Mouse (Mus musculus): ENCODE measurements around the gene Rdh1. TPM values are rescaled to one million over a fixed set of nuclear protein-coding genes. Genes with fewer than 3 reads are reported as not detected.

Gene Rdh1
- under 1 TPM; 0.05 to 0.08 TPM for total RNA-seq (2021)
- long read RNA-seq, experiment 1, result 0 reads
- long read RNA-seq, experiment 2, result 0 reads

DNA sequence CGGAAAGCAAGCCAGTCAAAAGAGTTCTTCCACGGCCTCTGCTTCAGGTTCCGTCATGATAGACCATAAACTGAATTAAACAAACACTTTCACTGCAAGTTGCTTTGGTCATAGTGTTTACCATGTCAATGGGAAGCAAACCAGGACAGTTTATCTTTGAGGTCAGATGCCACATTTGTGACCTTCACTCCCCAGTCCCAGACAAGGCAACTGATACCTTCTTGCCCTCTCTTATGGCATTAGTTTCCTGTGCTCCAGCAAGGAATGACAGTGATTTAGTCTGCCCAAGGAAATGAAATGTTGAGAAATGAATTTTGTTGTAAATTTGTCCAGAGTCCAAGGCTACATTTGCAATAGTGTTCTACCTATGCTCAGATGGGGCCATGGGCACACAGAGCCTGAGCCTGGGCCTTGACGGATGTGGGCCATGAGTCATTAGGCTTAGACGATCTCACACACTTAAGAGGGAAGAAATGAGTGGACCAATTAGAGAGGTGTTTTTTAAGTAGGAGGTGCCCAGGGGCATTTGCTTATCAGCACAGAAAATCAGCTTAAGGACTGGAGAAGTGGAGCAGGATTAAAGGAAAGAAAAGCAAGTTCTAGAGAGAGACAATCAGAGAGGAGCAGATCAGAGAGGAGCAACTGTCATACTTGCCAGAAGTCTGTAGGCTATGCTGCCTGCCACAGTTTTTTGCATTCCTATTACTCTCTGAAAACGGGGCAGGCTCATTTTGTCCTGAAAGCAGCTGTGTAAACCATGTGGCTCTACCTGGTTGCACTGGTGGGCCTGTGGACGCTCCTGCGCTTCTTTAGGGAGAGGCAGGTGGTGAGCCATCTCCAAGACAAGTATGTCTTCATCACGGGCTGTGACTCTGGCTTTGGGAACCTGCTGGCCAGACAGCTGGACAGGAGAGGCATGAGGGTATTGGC lies at the start of gene Rdh1, which contains the start of gene Rdh16f1:
Gene Rdh1, plus strand, starts transcription at position 541 of the 930 bp plus-strand sequence.
Gene Rdh16f1, plus strand, starts transcription at position 607 of the 930 bp plus-strand sequence.
- DNase-seq, result no peak

DNA sequence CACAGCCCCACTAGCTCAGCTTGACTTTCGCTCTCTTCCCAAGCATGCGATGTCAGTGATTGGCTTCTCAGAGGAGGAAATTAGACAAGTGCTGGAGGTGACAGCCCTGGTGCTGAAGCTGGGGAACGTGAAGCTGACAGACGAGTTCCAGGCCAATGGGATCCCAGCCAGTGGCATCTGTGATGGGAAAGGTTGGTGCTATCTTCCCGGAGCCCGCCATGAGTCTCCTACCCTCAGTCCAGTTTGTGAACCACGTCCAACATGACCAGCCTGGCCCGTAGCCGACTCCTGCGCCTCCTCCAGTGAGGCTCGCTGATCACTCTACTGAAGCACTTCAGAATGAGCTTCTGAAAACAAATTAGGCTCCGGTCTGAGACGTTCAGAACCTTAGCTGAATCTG lies 49.2 kb upstream of the Rdh1 start:
- DNase-seq, result no peak

- DNase-seq, result no peak
Observed at GRCm38 (mm10) chr10:127712736-127713135, 46.8 kb upstream of the Rdh1 start.

GRCm38 (mm10) chr10:127721671-127722418 lies 37.7 kb upstream of the Rdh1 start:
- no peak for DNase-seq

DNA sequence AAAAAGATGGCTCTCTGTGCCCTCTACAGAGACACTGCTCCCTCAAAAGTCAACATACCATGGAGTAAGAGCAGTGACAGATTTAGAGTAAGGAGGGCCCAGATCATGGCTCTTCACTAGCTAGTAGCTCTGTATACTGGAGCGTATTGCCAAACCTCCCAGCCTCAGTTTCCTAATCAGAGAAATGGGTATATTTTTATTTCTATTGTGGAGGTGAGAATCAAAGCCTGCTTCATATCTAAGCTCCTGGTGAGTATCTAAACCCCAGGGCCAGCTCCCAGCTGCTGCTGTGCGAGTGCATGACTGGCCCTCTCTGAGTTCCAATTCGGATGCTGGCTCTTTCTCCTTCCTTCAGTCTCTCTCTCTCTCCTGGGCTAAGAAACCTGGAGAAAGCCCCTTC lies 35.3 kb upstream of the Rdh1 start, which contains the start of gene Tac2:
Gene Tac2, plus strand, starts transcription at position 301 of the 400 bp plus-strand sequence.
- DNase-seq, result no peak

DNA sequence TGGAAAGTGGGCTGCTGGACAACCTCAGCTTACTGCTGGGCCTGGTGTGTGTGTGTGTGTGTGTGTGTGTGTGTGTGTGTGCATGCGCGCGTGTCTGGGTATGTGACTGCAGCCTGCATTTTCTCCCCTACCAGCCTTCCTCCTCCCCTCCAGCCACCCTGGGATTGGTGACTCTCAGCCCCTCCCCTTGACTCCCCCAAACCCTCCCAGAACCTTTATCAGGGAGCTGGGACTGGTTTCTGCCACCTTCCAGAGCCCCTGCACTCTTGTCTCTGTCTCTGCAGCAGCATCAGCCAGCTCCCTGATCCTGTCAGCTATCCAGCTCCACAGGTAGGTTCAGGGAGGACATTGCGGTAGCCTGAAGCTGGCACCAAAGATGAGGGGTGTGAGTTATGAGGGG lies 34.4 kb upstream of the Rdh1 start:
- no peak for DNase-seq

DNA sequence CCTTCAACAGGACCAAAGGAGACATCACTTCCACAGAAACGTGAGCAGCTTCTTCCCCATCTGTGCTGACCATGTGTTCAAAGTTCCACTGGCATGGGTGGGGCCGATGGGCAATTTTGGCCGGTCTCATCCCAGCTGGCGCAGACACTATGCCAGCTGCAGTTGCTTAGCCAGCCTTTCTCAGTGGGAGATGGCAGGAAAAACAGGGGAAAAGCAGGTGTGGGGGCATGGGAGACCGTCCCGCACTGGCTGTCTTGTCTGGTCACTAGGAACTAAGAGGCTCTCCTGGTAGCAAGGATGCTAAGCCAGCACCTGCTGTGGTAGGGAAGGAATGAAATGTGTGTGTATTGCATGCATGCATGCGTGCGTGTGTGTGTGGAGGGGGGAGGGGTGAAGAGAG lies 31.1 kb upstream of the Rdh1 start:
- DNase-seq, result no peak

GRCm38 (mm10) chr10:127730285-127730932 lies 29.1 kb upstream of the Rdh1 start:
- no peak for DNase-seq

GRCm38 (mm10) chr10:127730933-127731310 lies 28.6 kb upstream of the Rdh1 start:
- no peak for DNase-seq

GRCm38 (mm10) chr10:127731397-127731796 lies 28.1 kb upstream of the Rdh1 start:
- no peak for DNase-seq

DNA sequence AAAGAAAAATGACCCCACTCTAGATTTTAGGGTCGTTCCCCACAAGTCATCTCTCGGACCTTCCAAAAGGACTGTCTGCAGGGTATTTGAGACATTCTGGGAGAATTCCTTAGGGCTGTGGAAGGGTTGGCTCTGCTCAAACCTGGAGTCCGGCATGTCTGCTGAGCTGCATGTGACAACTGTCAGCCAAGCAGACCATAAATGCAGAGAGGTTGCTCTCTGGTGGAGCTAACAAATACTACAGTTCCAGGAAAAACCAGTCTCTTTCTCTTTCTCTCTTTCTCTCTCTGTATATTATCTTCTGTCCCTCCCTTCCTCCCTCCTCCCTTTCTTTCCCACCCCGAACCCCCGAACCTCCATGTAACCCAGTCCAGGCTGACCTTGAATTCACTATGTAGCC lies 25.1 kb upstream of the Rdh1 start:
- DNase-seq, result no peak

DNA sequence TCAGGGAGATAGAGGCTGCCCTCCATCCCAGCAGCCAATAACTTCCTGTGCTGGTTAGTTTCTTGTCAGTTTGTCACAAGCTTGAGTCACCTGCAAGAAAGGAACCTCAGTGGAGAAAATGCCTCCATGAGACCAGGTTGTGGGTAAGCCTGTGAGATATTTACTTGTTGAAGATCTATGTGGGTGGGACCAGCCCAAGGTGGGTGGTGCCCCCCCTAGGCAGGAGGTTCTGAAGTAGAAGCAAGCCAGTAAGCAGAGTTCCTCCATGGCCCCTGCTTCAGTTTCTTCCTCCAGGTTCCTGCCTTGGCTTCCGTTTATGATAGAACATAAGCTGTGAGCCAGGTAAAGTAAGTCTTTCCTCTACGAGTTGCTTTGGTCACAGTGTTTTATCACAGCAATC lies 23.3 kb upstream of the Rdh1 start:
- DNase-seq, result no peak

DNA sequence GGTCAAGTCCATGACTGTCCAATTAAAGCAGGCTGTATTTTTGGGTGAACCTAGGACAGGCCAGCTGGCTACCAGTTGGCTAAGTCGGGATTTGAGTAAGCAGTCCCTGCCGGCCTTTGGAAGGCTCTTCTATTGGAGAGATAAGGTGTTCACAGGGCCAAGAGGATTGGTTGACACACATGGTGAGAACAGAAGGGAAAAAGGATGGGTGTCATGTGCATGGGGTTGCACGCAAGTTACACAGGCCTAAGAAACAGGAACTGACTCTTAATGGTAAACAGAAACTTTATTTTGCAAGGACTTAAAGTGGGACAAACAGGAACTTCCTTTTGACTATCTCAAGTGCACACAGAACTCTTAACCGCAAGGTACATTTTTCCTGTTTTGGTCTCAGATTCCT lies 22.6 kb upstream of the Rdh1 start:
- DNase-seq, result no peak

- DNase-seq, result no peak
Observed at GRCm38 (mm10) chr10:127737552-127737951, 22.0 kb upstream of the Rdh1 start.

- no peak for DNase-seq
Observed at GRCm38 (mm10) chr10:127738151-127738882, 21.2 kb upstream of the Rdh1 start.

DNA sequence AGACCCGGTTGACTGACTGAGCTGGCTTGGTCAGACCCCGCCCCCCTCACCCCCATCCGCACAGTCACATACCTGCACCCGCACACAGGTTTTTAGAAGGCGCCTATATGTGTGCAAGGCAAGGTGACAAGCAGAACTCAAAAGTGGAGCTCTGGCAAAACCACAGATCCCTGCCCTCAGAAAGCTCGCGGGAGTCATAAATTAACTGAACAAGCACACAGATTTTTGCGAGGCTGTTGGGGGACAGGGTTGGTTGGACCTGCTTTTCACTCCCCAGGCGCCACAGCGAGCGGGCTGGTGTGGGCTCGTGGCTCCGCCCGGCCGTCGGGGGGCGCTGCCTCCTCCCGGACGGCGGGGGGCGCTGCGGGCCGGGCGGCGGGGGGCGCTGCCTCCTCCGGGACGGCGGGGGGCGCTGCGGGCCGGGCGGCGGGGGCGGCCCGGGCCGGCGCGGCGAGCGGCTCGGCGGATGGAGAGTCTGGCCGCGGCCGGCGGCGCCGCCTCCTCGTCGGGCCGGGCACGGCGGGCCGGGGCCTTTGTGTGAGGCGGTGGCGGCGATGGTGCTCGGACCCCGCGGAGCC lies 20.3 kb upstream of the Rdh1 start, which contains the start of gene Zbtb39:
Gene Zbtb39, plus strand, starts transcription at position 456 of the 578 bp plus-strand sequence.
- DNase-seq, result peak; percentile 75

- no peak for DNase-seq
Observed at GRCm38 (mm10) chr10:127739661-127740161, 19.8 kb upstream of the Rdh1 start.

GRCm38 (mm10) chr10:127744661-127745060 lies 14.9 kb upstream of the Rdh1 start:
- DNase-seq, result no peak

DNA sequence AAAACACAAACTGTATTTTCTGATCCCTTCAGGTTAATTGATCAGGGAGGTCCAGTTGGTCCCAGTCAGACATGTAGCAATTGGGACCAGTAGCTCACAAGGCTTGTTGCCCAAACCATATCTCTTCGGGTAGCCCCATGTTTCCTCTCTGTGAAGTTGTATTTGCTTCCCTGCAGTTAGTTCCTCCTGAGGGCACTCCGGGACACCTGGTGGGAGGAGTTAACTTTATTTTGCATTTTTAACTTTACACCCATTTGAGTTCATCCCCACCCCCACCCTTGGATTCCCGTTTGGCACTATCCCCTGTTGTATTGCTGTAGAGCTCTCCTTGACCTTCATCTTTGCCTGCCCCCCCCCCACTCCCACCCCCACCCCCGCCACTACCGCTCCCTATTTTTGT lies 13.6 kb upstream of the Rdh1 start:
- no peak for DNase-seq

DNA sequence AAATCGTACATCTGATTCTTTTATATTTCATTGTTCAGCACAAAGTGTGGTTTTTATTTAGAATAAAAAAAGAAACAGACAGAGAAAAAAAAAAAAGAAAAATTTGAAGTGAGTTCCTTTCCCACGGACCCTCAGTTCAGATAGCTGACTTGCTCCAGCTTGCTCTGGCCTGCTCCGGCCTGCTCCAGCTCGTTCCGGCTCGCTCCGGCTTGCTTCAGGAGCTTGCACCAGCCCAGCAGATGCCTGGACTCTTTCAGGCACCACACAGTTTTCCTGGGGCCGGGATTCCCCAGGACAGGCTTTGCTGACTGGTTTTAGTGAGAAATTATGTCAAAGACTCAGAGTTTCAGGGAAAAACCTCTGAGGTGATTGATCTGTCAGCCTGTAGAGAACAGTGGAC lies 12.3 kb upstream of the Rdh1 start:
- DNase-seq, result no peak
